Mouse (Mus musculus): Measurements from ENCODE around the gene Rps21. TPM values are rescaled to one million over a fixed set of nuclear protein-coding genes. Genes with fewer than 3 reads are reported as not detected.

Rps21 gene
- polyA plus RNA-seq, 1 experiment from 2014 or later: 390 TPM

DNA sequence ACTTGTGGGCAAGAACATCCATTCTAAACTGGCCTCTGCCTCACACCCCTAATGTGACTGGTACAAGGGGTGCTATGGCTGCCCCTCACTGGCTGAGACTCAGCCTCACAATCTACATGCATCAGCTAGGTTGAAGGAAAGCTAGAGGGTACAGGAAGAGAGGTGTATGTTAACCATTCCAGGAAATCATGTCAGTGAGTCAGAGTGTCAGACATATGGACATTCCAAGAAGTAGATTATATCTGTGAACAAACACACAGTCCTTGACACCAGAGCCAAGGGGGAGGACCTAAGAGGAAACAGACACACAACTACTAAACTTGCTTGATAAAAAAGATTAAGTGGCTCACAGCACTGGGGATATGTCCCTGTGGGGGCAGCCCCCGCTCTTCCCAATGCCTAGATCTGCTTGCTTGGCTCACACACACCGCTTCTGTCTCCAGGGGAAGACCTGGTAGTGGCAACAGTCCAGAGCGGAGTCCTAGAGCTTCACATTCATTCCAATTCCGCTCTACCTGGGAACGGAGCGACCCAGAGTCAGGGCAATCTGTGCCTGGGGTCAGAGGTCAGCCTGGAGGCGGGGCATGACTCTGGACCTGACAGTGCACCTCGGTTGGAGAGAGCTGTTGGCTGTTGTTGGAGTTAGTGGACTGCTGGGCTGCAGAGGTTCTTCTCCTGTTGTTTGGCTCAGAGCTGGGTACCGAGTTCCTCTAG, 8.1 kb upstream of the Rps21 start:
- H3K4me2 ChIP-seq: no peak overlapping the region
- H3K36me3 ChIP-seq (ENCODE audit: control insufficient read depth, insufficient read depth, low read length): no peaks in the 10 kb centered on the region
- WGBS (ENCODE audit: insufficient replicate concordance): 65% methylated on average over 9 of the region's 9 CpGs
- H3K4me1 ChIP-seq (ENCODE audit: control insufficient read depth, insufficient read depth, low read length): peaks cover 7% of the 10 kb centered on the region
- no peak overlapping the region for H3K4me3 ChIP-seq (ENCODE audit: low read depth, low read length)
- no peaks in the 10 kb centered on the region for H3K9me3 ChIP-seq (replicated peaks; ENCODE audit: control insufficient read depth, low read length)
- no peak overlapping the region for H3K9ac ChIP-seq (ENCODE audit: low read depth, low read length)
- ATAC-seq (replicated peaks; ENCODE audit: insufficient number of reproducible peaks, low FRiP score, low TSS enrichment): no peak
- no peak overlapping the region for H3K27ac ChIP-seq (ENCODE audit: low read depth, low read length)
- no peaks in the 10 kb centered on the region for H3K27me3 ChIP-seq (ENCODE audit: control insufficient read depth, insufficient read depth, low read length)

DNA sequence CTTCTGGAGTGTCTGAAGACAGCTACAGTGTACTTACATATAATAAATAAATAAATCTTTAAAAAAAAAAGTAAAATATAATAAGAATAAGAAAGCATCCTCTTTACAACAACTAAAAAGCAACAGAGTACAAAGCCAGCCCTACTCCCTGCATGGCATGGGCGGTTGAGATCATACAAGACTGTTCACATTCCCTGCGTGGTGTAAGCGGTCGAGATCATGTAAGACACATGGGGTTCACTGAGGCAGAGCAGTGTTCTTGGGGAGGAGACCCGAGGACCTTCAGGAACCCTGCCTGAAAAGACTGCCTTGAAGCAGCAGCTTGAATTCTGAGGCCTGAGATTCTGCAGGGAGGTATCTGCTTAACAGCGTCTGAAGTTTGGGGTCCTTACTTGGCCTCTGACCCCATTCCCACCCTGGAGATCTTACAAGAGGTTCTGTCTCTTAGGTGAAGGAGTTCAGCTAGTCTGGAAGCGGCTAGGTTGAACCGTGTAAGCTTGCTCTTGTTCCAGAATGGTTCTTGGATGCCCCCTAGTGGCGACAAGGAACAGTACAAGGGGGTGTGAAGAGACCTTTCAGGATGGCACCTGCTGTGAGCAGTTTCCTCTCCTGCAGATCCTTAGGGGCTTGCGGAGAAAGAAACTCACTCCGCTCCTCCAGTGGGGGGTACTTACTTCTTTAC, 6.1 kb upstream of the Rps21 start:
- H3K4me2 ChIP-seq: no peak overlapping the region
- no peaks in the 10 kb centered on the region for H3K9me3 ChIP-seq (replicated peaks; ENCODE audit: control insufficient read depth, low read length)
- ATAC-seq (replicated peaks; ENCODE audit: insufficient number of reproducible peaks, low FRiP score, low TSS enrichment): peak; percentile 52
- H3K4me1 ChIP-seq (ENCODE audit: control insufficient read depth, insufficient read depth, low read length): peaks cover 9% of the 10 kb centered on the region
- no peak overlapping the region for H3K4me3 ChIP-seq (ENCODE audit: low read depth, low read length)
- H3K36me3 ChIP-seq (ENCODE audit: control insufficient read depth, insufficient read depth, low read length): no peaks in the 10 kb centered on the region
- H3K27me3 ChIP-seq (ENCODE audit: control insufficient read depth, insufficient read depth, low read length): no peaks in the 10 kb centered on the region
- WGBS (ENCODE audit: insufficient replicate concordance): 30% methylated on average over 11 of the region's 11 CpGs
- H3K9ac ChIP-seq (ENCODE audit: low read depth, low read length): no peak overlapping the region
- H3K27ac ChIP-seq (ENCODE audit: low read depth, low read length): no peak overlapping the region

DNA sequence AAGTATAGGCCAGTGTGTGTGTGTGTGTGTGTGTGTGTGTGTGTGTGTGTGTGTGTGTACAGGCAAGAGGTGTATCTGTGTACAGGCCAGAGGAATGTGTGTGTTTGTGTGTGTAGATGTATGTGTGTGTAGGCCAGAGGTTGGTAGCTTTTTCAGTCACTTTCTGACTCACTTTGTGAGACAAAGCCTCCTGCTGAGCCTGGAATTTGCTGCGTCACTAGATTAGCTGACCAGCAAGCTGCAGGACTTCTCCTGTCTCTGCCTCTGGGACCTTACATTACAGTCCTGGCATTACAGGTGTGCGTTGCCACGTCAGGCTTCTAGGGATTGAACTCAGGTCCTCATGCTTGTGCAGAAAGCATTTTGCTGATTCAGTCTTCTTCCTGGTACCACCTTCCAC, 5.3 kb upstream of the Rps21 start:
- ATAC-seq (replicated peaks; ENCODE audit: insufficient number of reproducible peaks, low FRiP score, low TSS enrichment): no peak
- Histone ChIP-seq H3K27ac (ENCODE audit: low read depth, low read length) (no peak overlapping the region), H3K36me3 (ENCODE audit: control insufficient read depth, insufficient read depth, low read length) (no peaks in the 10 kb centered on the region), H3K4me1 (ENCODE audit: control insufficient read depth, insufficient read depth, low read length) (peaks cover 12% of the 10 kb centered on the region), H3K4me2 (no peak overlapping the region), H3K9ac (ENCODE audit: low read depth, low read length) (no peak overlapping the region), H3K9me3 (replicated peaks; ENCODE audit: control insufficient read depth, low read length) (no peaks in the 10 kb centered on the region), H3K27me3 (ENCODE audit: control insufficient read depth, insufficient read depth, low read length) (no peaks in the 10 kb centered on the region), H3K4me3 (ENCODE audit: low read depth, low read length) (no peak overlapping the region)
- 53% methylated on average over 3 of the region's 3 CpGs for WGBS (ENCODE audit: insufficient replicate concordance)

DNA sequence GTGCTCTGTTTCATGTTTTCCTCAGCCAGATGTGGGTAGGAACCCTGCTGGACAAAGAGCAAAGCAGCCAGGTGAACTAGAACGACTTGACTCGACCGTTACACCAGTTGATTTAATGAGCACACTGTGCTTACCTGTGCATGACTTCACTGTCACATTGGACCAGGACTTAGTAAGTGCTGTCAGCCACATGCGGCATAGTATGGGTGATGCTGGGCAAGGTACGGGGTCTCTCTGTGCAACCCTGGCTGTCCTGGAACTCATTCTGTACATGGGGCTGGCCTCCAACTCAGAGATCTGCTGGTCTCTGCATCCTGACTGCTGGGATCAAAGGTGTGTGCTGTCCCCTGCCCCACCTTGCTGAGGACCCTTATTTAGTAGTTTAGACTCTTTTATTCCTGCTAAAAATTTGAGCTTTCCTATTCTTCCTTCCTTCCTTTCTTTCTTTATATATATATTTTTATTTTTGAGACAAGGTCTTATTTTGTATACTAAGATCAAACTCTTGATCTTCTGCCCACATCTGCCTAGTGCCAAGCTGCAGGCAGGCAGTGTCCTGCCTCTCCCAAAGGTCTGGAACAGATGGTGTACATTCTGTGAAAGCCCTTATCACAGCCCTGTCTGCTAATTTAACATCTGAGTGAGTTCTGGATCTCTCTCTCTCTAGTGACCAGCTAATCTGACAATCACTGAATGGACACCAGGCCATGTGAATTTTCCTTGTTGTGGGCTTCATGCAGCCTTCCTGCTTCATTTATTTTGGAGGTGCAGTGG, 2.6 kb upstream of the Rps21 start:
- Histone ChIP-seq H3K27me3 (ENCODE audit: control insufficient read depth, insufficient read depth, low read length) (no peaks in the 10 kb centered on the region), H3K9me3 (replicated peaks; ENCODE audit: control insufficient read depth, low read length) (no peaks in the 10 kb centered on the region), H3K27ac (ENCODE audit: low read depth, low read length) (no peak overlapping the region), H3K4me2 (no peak overlapping the region), H3K36me3 (ENCODE audit: control insufficient read depth, insufficient read depth, low read length) (no peaks in the 10 kb centered on the region; the same call in 1 of the 2 replicates), H3K4me1 (ENCODE audit: control insufficient read depth, insufficient read depth, low read length) (peaks cover 9% of the 10 kb centered on the region), H3K9ac (ENCODE audit: low read depth, low read length) (no peak overlapping the region), H3K4me3 (ENCODE audit: low read depth, low read length) (no peak overlapping the region)
- 89% methylated on average over 5 of the region's 5 CpGs for WGBS (ENCODE audit: insufficient replicate concordance)
- ATAC-seq (replicated peaks; ENCODE audit: insufficient number of reproducible peaks, low FRiP score, low TSS enrichment): no peak

DNA sequence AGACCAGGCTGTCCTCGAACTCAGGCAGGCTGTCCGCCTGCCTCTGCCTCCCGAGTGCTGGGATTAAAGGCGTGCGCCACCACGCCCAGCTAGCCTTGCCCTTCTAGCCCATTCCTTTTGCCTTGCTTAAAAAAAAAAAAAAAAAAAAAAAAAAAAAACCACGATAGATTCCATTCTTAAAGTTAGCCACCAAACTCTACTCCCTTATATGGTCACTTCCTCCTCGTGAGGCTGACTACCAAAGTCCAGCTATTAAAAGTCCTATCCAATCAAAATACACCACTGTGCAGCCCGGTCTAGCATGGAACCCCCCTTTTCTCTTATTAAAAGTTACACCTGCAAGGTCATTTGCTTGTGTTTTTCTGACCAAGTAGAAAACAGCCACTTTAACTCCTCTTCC, 1.5 kb upstream of the Rps21 start:
- 86% methylated on average over 9 of the region's 9 CpGs for WGBS (ENCODE audit: insufficient replicate concordance)
- H3K9me3 ChIP-seq (replicated peaks; ENCODE audit: control insufficient read depth, low read length): no peaks in the 10 kb centered on the region
- H3K4me3 ChIP-seq (ENCODE audit: low read depth, low read length): no peak overlapping the region
- ATAC-seq (replicated peaks; ENCODE audit: insufficient number of reproducible peaks, low FRiP score, low TSS enrichment): no peak
- H3K4me1 ChIP-seq (ENCODE audit: control insufficient read depth, insufficient read depth, low read length): peaks cover 9% of the 10 kb centered on the region
- no peak overlapping the region for H3K27ac ChIP-seq (ENCODE audit: low read depth, low read length)
- H3K27me3 ChIP-seq (ENCODE audit: control insufficient read depth, insufficient read depth, low read length): no peaks in the 10 kb centered on the region
- peaks cover under 1% of the 10 kb centered on the region for H3K36me3 ChIP-seq (ENCODE audit: control insufficient read depth, insufficient read depth, low read length)
- peak overlapping the region; percentile 83 for H3K4me2 ChIP-seq
- H3K9ac ChIP-seq (ENCODE audit: low read depth, low read length): no peak overlapping the region

DNA sequence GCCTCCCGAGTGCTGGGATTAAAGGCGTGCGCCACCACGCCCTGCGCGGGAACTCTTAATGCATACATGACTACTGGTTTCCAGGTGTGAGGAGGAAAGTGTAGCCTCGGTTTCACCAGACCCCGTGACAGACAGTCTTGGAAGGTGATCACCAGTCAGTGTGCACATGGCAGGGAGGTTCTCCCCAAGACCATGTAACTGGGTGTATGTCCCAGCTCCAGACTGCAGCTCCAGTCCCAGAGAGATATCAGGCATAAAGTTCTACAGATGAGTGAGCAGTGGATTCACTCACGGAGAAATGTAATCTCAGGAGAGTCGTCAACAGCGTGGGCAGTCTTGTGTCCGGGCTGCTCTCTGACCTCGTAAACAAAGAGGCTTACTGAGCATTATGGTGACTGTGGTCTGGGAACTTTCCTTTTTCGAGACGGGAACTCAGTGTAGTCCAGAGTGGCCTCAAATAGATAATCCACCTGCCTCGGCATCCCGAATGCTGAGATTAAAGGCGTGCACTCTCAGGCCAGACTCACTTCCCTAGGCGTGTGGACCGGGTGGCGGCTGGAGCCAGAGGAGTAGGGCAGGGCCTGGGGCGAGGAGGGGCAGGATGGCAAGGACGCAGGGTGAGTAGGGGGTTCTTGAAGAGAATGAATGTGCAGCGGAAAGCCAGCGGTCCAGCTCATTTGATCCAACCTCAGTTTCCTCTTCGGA, 729 bp upstream of the Rps21 start:
- 23% methylated on average over 26 of the region's 26 CpGs for WGBS (ENCODE audit: insufficient replicate concordance)

DNA sequence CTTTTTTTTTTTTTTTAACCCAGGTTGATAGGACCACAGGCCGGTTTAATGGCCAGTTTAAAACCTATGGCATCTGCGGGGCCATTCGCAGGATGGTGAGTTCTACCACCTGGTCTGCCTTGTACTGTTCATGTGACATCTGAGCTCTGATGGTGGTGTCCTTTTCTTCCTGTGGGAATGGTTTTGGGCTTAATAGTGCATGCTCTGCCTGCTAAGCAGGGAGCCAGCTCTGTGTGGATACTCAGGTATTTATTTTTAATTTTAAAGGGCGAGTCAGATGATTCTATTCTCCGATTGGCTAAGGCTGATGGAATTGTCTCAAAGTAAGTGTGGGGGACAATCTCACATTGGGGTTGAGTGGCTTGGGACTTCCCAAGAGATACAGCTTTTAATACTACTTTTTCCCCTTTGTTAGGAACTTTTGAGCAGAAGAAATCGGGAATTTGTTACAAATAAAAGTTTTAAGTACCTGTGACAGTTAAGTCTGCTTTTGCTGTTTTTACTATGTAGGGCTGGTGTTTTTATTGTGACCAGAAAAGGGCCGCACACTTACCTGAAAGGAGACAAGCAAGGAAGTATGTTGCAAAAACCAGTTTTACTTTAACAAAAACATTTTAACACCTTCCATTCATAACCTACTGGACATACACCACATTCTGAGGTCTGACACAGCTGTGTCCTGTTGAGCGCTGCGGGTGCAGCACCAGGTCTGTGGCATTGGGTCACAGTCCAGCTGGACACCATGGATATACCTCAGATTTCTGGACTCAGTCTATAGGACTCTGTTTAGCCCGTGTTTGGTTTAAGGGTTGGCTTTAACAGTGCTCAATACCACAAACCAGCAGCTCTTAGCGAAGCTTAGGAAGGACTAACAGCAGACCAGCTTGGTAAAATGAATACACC, 1.0 kb downstream of the Rps21 start:
- 51% methylated on average over 11 of the region's 11 CpGs for WGBS (ENCODE audit: insufficient replicate concordance)
- Histone ChIP-seq H3K27ac (ENCODE audit: low read depth, low read length) (peak overlapping the region; percentile 85; the same call in 1 of the 2 replicates), H3K4me1 (ENCODE audit: control insufficient read depth, insufficient read depth, low read length) (peaks cover 12% of the 10 kb centered on the region), H3K27me3 (ENCODE audit: control insufficient read depth, insufficient read depth, low read length) (no peaks in the 10 kb centered on the region), H3K9me3 (replicated peaks; ENCODE audit: control insufficient read depth, low read length) (no peaks in the 10 kb centered on the region), H3K9ac (ENCODE audit: low read depth, low read length) (peak overlapping the region; percentile 95), H3K36me3 (ENCODE audit: control insufficient read depth, insufficient read depth, low read length) (peaks cover 9% of the 10 kb centered on the region), H3K4me2 (peak overlapping the region; percentile 86), H3K4me3 (ENCODE audit: low read depth, low read length) (peak overlapping the region; percentile 96)
- ATAC-seq (replicated peaks; ENCODE audit: insufficient number of reproducible peaks, low FRiP score, low TSS enrichment): no peak

More for the DNA sequence above, 729 bp upstream of the Rps21 start:
- Histone ChIP-seq H3K9ac (ENCODE audit: low read depth, low read length) (peak overlapping the region; percentile 95), H3K4me1 (ENCODE audit: control insufficient read depth, insufficient read depth, low read length) (peaks cover 9% of the 10 kb centered on the region), H3K4me3 (ENCODE audit: low read depth, low read length) (peak overlapping the region; percentile 96), H3K27me3 (ENCODE audit: control insufficient read depth, insufficient read depth, low read length) (no peaks in the 10 kb centered on the region), H3K36me3 (ENCODE audit: control insufficient read depth, insufficient read depth, low read length) (peaks cover 4% of the 10 kb centered on the region), H3K4me2 (peak overlapping the region; percentile 83), H3K27ac (ENCODE audit: low read depth, low read length) (peak overlapping the region; percentile 93), H3K9me3 (replicated peaks; ENCODE audit: control insufficient read depth, low read length) (no peaks in the 10 kb centered on the region)
- ATAC-seq (replicated peaks; ENCODE audit: insufficient number of reproducible peaks, low FRiP score, low TSS enrichment): peak; percentile 48

Measured in heart, embryonic 11.5 days (tissue).